Mouse (Mus musculus) liver, adult 2 months (tissue): ENCODE data around the gene Adgrd1.

Experiments used
- CTCF ChIP-seq: fragments of 200-500 bp; IDR thresholded peaks from 2 replicates; pipeline ENCODE4 v1.5.1; 2011; ENCODE audit warnings: low read depth, low read length, control low read depth
- POLR2A ChIP-seq: fragments of 200-500 bp; IDR thresholded peaks from 2 replicates; pipeline ENCODE4 v1.6.1; 2011; ENCODE audit warnings: low read length, control low read depth; ENCODE audit not compliant: insufficient read depth; ENCODE audit errors: extremely low read depth

DNA sequence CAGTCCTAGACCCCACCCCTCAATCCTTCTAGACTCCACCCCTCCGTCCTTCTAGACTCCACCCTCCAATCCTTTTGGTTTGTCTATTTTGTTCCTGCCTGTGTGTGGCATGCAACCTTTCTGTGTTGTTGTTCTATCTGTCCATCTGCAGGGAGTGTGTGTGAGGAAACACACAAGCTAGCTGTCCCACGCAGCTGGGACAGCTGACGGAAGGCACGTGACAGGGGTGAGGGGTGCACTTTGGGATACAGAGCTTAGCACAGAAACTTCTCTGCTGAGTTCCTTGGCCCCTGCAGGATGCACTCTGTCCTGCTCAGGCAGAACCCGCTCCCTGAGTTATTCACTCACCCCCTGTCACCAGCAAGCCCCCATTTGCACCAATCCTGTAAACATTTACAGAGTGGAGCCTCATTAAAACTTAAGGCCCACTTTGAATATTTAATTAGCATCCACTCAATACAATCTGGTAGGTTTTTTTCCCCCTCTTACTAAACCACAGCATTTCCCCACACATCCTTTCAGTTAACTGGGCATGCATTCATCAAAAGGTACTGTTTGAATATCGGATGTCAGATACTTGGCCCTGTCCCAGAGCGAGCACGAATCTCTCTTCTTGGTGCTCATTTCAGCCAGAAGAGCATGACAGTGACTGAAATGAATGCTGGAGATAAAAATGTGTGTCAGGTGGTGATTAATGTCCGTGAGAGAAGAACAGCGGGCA lies 4.0 kb upstream of the Adgrd1 start:
- no peak for TF ChIP-seq POLR2A
- no peak for TF ChIP-seq CTCF
